Mouse (Mus musculus) kidney, embryonic 14.5 days (tissue): ENCODE results near the gene Usp1. TPM values are rescaled to one million over a fixed set of nuclear protein-coding genes. Genes with fewer than 3 reads are reported as not detected.

Experiments
- ATAC-seq: fragments of 200-750 bp; cut with Nextera tagmentation; 2 replicates; pipeline ENCODE4 v1.8.0; 2017; ENCODE audit warnings: moderate number of reproducible peaks, mild to moderate bottlenecking, moderate TSS enrichment, moderate library complexity; ENCODE audit not compliant: low FRiP score, low TSS enrichment
- H3K27ac ChIP-seq: fragments of 300-500 bp; sonication (generic); 2 replicates; pipeline ENCODE4 v1.5.1; 2014; ENCODE audit warnings: low read depth, mild to moderate bottlenecking, low read length, moderate library complexity, mixed read lengths
- H3K27me3 ChIP-seq: fragments of 300-500 bp; sonication (generic); 2 replicates; pipeline ENCODE4 v1.6.1; 2014; ENCODE audit warnings: mild to moderate bottlenecking, low read length; ENCODE audit not compliant: control insufficient read depth, insufficient read depth
- H3K36me3 ChIP-seq: fragments of 300-500 bp; sonication (generic); 2 replicates; pipeline ENCODE4 v1.6.1; 2014; ENCODE audit warnings: low read length, mixed read lengths; ENCODE audit not compliant: control insufficient read depth, insufficient read depth
- H3K4me1 ChIP-seq: fragments of 300-500 bp; sonication (generic); 2 replicates; pipeline ENCODE4 v1.6.1; 2014; ENCODE audit warnings: low read length, mixed read lengths; ENCODE audit not compliant: control insufficient read depth, insufficient read depth
- H3K4me2 ChIP-seq: fragments of 300-500 bp; sonication (generic); replicated peaks from 2 replicates; pipeline ENCODE4 v1.6.1; 2014; ENCODE audit warnings: low read depth, mild to moderate bottlenecking, low read length
- H3K4me3 ChIP-seq: fragments of 300-500 bp; sonication (generic); 2 replicates; pipeline ENCODE4 v1.5.1; 2014; ENCODE audit warnings: mild to moderate bottlenecking, low read length
- H3K9ac ChIP-seq: fragments of 300-500 bp; sonication (generic); 2 replicates; pipeline ENCODE4 v1.6.1; 2014; ENCODE audit warnings: low read depth, mild to moderate bottlenecking, low read length, moderate library complexity
- H3K9me3 ChIP-seq: fragments of 300-500 bp; sonication (generic); 2 replicates; pipeline ENCODE4 v1.6.1; 2016; ENCODE audit warnings: low read length; ENCODE audit not compliant: control insufficient read depth
- WGBS: fragments of 180-500 bp; shearing (Covaris S2); extraction: QIAGEN DNeasy Blood & Tissue Kit; methylation state at CpG from one replicate; pipeline ENCODE4 v1.1.7; 2014; 5-methylcytosine and 5-hydroxymethylcytosine counted together
- polyA plus RNA-seq: library from polyadenylated mRNA; unstranded; fragments of >200 nt; fragmentation: Nextera tagmentation; extraction: Ambion mirVana; gene quantifications from 2 replicates; pipeline ENCODE4 v1.2.1, GENCODE M21; 2014

The Usp1 gene
- 109 and 141 TPM in 2 replicates for polyA plus RNA-seq

GRCm38 (mm10) chr4:98923568-98924070 is at the start of gene Usp1:
Usp1 (plus strand) TSS chr4:98923810.
- H3K36me3 ChIP-seq: peaks cover 7% of the 10 kb centered on the region
- peak within 1 kb of the TSS; percentile 100 for H3K27ac ChIP-seq
- ATAC-seq: peak; percentile 55
- no peaks in the 10 kb centered on the region for H3K9me3 ChIP-seq
- peaks cover 7% of the 10 kb centered on the region; the same call in 1 of the 2 replicates for H3K4me1 ChIP-seq
- H3K27me3 ChIP-seq: no peaks in the 10 kb centered on the region
- peak within 1 kb of the TSS; percentile 63 for H3K4me2 ChIP-seq
- under 1% methylated on average over 66 of the region's 67 CpGs for WGBS
- peak within 1 kb of the TSS; percentile 88 for H3K9ac ChIP-seq
- H3K4me3 ChIP-seq: peak within 1 kb of the TSS; percentile 64

GRCm38 (mm10) chr4:98882706-98883105 is 40.9 kb upstream of the Usp1 start:
- no peak for ATAC-seq
- Histone ChIP-seq H3K9ac (no peak overlapping the region), H3K4me2 (no peak overlapping the region), H3K4me3 (no peak overlapping the region), H3K4me1 (no peaks in the 10 kb centered on the region), H3K9me3 (no peaks in the 10 kb centered on the region), H3K27ac (no peak overlapping the region), H3K36me3 (no peaks in the 10 kb centered on the region), H3K27me3 (no peaks in the 10 kb centered on the region)
- WGBS: 68% methylated on average over 3 of the region's 3 CpGs

- Histone ChIP-seq H3K27ac (no peak overlapping the region), H3K9ac (no peak overlapping the region), H3K4me3 (no peak overlapping the region), H3K4me1 (no peaks in the 10 kb centered on the region), H3K27me3 (no peaks in the 10 kb centered on the region), H3K9me3 (no peaks in the 10 kb centered on the region), H3K4me2 (no peak overlapping the region), H3K36me3 (no peaks in the 10 kb centered on the region)
- 78% methylated on average over 4 of the region's 4 CpGs for WGBS
- ATAC-seq: no peak
These were observed 37.2 kb upstream of the Usp1 start for GRCm38 (mm10) chr4:98886377-98886776.

- Histone ChIP-seq H3K9me3 (no peaks in the 10 kb centered on the region), H3K27ac (no peak overlapping the region), H3K9ac (no peak overlapping the region), H3K36me3 (no peaks in the 10 kb centered on the region), H3K4me3 (no peak overlapping the region), H3K4me1 (no peaks in the 10 kb centered on the region), H3K27me3 (no peaks in the 10 kb centered on the region), H3K4me2 (no peak overlapping the region)
- peak; percentile 84 for ATAC-seq
- 28% methylated on average over 10 of the region's 10 CpGs for WGBS
These were observed 36.5 kb upstream of the Usp1 start for GRCm38 (mm10) chr4:98887148-98887547.

- Histone ChIP-seq H3K4me2 (no peak overlapping the region), H3K4me1 (no peaks in the 10 kb centered on the region), H3K27me3 (no peaks in the 10 kb centered on the region), H3K9ac (no peak overlapping the region), H3K36me3 (no peaks in the 10 kb centered on the region), H3K9me3 (no peaks in the 10 kb centered on the region), H3K4me3 (no peak overlapping the region), H3K27ac (no peak overlapping the region)
- ATAC-seq: no peak
- 94% methylated on average over 5 of the region's 5 CpGs for WGBS
These were observed 13.4 kb upstream of the Usp1 start for GRCm38 (mm10) chr4:98910246-98910645.

- Histone ChIP-seq H3K27ac (no peak overlapping the region), H3K9me3 (no peaks in the 10 kb centered on the region), H3K4me2 (no peak overlapping the region), H3K4me1 (no peaks in the 10 kb centered on the region), H3K27me3 (no peaks in the 10 kb centered on the region), H3K4me3 (no peak overlapping the region), H3K9ac (no peak overlapping the region), H3K36me3 (no peaks in the 10 kb centered on the region)
- ATAC-seq: no peak
- WGBS: 44% methylated on average over 2 of the region's 2 CpGs
These were observed 5.9 kb upstream of the Usp1 start for GRCm38 (mm10) chr4:98917724-98918123.

GRCm38 (mm10) chr4:98918204-98918603 is 5.4 kb upstream of the Usp1 start:
- H3K9me3 ChIP-seq: no peaks in the 10 kb centered on the region
- no peaks in the 10 kb centered on the region for H3K36me3 ChIP-seq
- H3K4me2 ChIP-seq: no peak overlapping the region
- no peak for ATAC-seq
- H3K27me3 ChIP-seq: no peaks in the 10 kb centered on the region
- no peak overlapping the region for H3K9ac ChIP-seq
- H3K4me1 ChIP-seq: no peaks in the 10 kb centered on the region
- whole genome bisulfite sequencing: 80% methylated on average over 1 of the region's 1 CpGs
- no peak overlapping the region for H3K27ac ChIP-seq
- no peak overlapping the region for H3K4me3 ChIP-seq

- Histone ChIP-seq H3K27me3 (no peaks in the 10 kb centered on the region), H3K9me3 (no peaks in the 10 kb centered on the region), H3K9ac (no peak overlapping the region), H3K4me3 (no peak overlapping the region), H3K27ac (no peak overlapping the region), H3K36me3 (no peaks in the 10 kb centered on the region), H3K4me2 (no peak overlapping the region), H3K4me1 (peaks cover 5% of the 10 kb centered on the region; the same call in 1 of the 2 replicates)
- 91% methylated on average over 4 of the region's 4 CpGs for WGBS
- ATAC-seq: no peak
These were observed 2.7 kb upstream of the Usp1 start for GRCm38 (mm10) chr4:98920896-98921295.

- 13% methylated on average over 18 of the region's 18 CpGs for WGBS
- H3K27me3 ChIP-seq: no peaks in the 10 kb centered on the region
- ATAC-seq: peak; percentile 8
These were observed 1.5 kb upstream of the Usp1 start for GRCm38 (mm10) chr4:98922061-98922642.

More at GRCm38 (mm10) chr4:98922061-98922642, 1.5 kb upstream of the Usp1 start:
- Histone ChIP-seq H3K36me3 (no peaks in the 10 kb centered on the region), H3K4me1 (peaks cover 7% of the 10 kb centered on the region; the same call in 1 of the 2 replicates), H3K9ac (peak overlapping the region; percentile 81), H3K27ac (peak overlapping the region; percentile 95), H3K4me2 (peak overlapping the region; percentile 55), H3K9me3 (no peaks in the 10 kb centered on the region), H3K4me3 (peak overlapping the region; percentile 64)
